Comparison of ENCODE assay signal across 10 mouse cellular contexts in the genomic region with DNA sequence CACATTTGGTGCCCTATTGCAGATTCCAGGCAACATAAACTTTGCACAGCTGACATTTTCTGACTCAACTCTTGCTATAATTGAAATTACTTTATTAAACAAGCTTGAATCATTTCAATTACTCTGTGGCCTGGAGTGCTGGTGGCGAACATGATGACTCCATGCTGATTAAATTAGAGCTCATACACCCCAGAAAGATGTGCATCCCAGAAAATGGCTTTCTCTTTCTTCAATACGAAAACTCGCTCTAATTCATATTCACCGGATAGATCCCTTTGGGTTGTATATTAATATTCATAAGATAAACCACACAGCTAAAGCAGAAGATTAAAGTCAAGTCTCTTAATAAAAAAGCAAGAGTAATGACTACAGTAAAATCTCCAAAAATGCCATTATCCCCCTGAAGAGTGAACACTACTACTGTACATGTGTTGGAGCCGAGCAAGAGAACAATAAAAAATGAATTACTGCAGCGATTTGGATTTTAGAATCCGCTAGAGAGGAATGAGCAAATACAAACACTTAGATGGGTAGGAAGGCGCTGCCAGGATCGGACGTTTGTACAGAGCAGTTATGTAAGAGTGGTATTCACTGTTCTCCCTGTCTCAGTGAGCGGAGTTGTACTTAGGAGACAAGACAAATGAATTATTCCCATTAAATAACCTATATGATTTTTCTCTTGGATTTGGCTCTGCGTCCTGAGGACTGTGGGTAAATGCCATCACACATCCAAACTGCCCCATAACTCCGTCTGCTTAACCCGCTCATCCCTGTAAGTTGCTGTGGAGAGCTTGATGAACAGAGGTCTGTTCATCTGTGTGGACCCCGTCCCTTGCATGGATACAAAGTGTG.
"Had no signal": no experiment of that assay in that cellular context is flagged by ENCODE, and none has a peak within 500 bp of the region (broad histone marks: within the 10 kb centered on the region; RNA-seq: fewer than 3 reads in every experiment).

No protein-coding gene starts in this region.

- H3K4me1 ChIP-seq: limb, embryonic 15.5 days; liver, embryonic 12.5 days had no signal

- H3K27ac ChIP-seq: limb, embryonic 15.5 days; liver, embryonic 12.5 days; stomach, postnatal 0 days had no signal

- H3K36me3 ChIP-seq: limb, embryonic 15.5 days; liver, embryonic 12.5 days had no signal

- H3K4me3 ChIP-seq: limb, embryonic 15.5 days; liver, embryonic 12.5 days had no signal

- DNase-seq: kidney, adult 8-10 months; kidney, postnatal 25 days; layer of hippocampus, adult 9-11 months; layer of hippocampus, postnatal 36 days; lung, embryonic 14.5 days; lung, postnatal 14 days; thymus, postnatal 14 days had no signal

- H3K9me3 ChIP-seq: limb, embryonic 15.5 days; liver, embryonic 12.5 days had no signal

- H3K9ac ChIP-seq: limb, embryonic 15.5 days; liver, embryonic 12.5 days; lung, embryonic 14.5 days had no signal

- H3K4me2 ChIP-seq: limb, embryonic 15.5 days; liver, embryonic 12.5 days; lung, embryonic 14.5 days had no signal

- H3K27me3 ChIP-seq: limb, embryonic 15.5 days; liver, embryonic 12.5 days had no signal

- ATAC-seq: liver, embryonic 12.5 days had no signal
